Mouse (Mus musculus) embryo, embryonic 9.5 days (tissue): Measurements from ENCODE around the gene Gm572.

Experiments used
- DNase-seq: peaks from one replicate; pipeline ENCODE4 v3.0.0-alpha.2; 2017; ENCODE audit errors: extremely low spot score

Gm572 gene

DNA sequence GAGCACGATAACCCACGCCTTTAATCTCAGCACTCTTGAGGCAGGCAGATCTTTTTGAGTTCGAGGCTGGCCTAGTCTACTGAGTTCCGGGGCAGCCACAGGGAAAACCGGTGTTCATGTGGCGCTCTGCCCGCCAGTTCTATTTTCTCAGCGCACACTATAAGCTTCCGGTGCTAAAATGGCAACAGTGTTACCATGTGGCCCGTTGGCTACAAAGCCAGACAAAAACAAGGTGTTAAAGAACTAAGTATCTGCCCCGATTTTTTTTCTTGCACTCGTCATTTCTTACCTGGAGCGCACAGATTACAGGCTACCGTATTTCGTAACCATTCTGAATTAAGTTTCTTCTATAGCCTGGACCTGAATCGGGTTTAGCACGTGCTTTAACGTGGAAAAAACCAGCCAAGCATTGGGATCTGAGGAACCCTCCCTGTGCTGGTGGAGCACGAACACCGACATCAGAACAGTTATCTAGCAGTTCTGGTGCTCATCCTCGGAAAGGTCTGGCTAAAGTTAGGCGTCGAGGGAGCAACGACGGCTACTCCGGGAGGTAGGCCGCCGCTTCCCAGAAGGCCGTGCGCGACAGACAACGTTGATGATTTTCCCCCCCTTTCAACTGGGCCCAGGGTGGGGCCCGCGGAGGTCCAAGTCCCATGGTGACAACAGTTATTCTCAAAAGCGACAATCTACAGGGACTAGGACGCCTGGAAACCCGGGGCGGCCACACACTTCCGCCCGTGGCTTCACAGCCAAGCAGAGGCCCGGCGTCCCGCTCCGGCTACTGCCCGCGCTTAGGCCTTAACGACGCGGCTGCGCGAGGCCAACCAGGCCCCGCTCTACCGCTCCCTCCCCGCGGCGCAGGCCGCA is 17.1 kb upstream of the Gm572 start:
- no peak for DNase-seq

GRCm38 (mm10) chr4:148626623-148627185 is 16.4 kb upstream of the Gm572 start, which contains the start of gene Tardbp:
Gene Tardbp, minus strand, starts transcription at chr4:148627019.
- peak; percentile 97 for DNase-seq

GRCm38 (mm10) chr4:148627246-148627645 is 15.9 kb upstream of the Gm572 start:
- no peak for DNase-seq

DNA sequence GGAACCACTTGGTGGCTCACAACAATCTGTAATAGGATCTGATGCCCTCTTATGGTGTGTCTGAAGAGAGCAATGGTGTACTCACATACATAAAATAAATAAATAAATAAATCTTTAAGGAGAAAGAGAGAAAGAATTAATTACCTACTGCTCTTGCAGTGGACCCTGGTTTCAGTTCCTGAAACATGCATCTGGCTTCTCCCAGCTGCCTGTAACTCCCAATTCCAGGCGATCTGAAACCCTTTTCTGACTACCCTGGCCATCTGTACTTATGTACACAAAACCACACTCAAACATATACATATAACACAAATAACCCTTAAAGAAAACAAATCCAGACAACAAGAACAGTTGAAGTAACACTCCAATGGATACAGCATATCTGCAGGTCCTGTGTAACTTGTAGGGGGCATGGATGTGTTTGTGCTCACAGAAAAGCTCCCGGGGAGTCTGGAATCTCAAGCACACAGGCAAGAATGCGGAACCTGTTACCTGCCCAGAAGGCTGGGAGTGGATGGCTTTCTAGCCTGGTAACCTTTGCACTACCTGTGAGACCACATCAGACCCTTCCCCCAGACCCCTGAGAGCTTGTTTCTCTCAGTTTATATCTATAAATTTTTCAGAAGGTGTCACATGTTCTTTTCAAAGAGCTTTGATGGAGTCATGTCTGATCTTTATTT is 11.0 kb upstream of the Gm572 start:
- no peak for DNase-seq

- DNase-seq = no peak
Observed at GRCm38 (mm10) chr4:148633395-148634061, 9.6 kb upstream of the Gm572 start.

DNA sequence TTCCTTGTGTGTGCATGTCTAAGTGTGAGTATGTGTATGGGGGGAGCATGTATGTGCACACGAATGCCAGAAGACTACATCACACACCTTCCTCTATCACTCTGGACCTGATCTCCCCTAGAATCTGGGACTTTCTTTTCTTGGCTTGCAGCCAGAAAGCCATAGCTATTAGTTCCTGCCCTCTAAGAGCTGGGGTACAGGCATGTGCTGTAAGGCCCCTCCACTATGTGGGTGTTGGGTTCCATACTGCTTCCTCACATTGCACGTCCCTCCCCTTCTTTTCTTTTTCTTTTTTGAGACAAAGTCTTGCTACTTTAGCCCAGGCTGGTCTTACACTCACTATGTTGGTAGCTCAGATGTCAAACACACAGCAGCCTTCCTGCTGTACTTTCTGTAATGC is 7.8 kb upstream of the Gm572 start:
- no peak for DNase-seq

DNA sequence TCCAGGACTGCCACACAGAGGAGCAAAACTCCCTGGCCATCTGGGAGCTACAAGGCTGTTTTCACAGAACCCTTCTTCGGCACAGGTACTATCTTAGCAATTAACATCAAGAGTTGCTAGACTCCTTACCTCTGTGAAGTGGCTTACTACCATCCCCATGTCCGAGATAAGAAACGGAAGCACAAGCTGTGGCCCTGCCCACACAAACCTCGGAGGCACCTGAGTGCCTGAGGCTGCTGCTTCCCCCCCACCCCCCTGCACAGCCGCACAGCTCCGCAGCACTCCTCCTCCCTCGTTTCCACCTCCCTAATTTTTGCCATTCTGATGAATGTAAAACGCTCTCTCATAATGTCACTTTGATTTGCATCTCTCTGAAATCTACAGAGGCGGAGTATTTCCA is 4.8 kb upstream of the Gm572 start:
- no peak for DNase-seq

GRCm38 (mm10) chr4:148639455-148639854 is 3.7 kb upstream of the Gm572 start:
- DNase-seq = no peak

DNA sequence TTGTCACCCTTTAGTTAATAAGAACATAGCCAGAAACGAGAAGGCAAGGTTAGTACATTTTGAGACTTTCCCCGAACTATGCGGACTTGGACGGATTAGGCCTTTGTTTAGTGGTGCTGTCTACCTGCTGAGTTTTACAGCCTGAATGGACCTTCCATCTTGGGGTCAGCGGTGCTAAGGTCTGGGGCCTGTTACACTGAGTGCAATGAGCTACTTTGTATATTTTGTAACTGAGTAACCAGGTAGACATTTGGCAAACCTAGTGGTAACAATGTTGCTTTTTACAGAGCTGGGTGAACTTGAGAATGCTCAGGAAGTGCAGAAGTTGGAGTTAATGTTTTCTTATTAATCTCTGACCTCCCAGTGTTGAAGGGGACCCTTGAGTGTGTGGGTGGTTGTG is 2.0 kb upstream of the Gm572 start:
- no peak for DNase-seq

GRCm38 (mm10) chr4:148644157-148644511 is 1.0 kb downstream of the Gm572 start:
- DNase-seq = peak; percentile 69

- no peak for DNase-seq
Observed at GRCm38 (mm10) chr4:148644926-148645325, 1.8 kb downstream of the Gm572 start.

GRCm38 (mm10) chr4:148646616-148647015 is 3.5 kb downstream of the Gm572 start:
- DNase-seq = no peak

- DNase-seq = no peak
Observed at GRCm38 (mm10) chr4:148649309-148649708, 6.2 kb downstream of the Gm572 start.

DNA sequence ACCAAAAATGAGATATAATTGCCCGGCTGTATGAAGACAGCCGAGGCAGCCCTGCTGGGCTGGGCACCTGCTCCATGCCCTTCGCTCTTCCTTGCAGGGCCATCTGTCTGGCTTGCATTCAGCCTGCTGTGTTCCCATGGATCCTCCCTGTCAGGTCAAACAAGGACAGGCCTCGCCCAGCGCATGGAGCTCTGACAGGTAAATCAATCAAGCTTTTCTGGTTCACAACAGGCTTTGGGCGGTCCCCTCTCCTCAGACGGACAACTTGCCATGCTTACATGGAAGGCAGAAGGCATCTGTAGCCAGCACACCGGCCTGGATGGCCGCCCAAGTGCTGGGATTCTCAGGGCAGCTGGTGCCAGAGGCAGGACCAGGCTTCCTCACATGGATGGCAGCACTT is 7.9 kb downstream of the Gm572 start:
- DNase-seq = peak; percentile 26

GRCm38 (mm10) chr4:148654701-148655398 is 11.7 kb downstream of the Gm572 start:
- DNase-seq = peak; percentile 38

- DNase-seq = no peak
Observed at GRCm38 (mm10) chr4:148656691-148657258, 13.7 kb downstream of the Gm572 start.

GRCm38 (mm10) chr4:148657776-148658175 is 14.7 kb downstream of the Gm572 start:
- no peak for DNase-seq

GRCm38 (mm10) chr4:148660174-148660573 is 17.1 kb downstream of the Gm572 start:
- DNase-seq = no peak

DNA sequence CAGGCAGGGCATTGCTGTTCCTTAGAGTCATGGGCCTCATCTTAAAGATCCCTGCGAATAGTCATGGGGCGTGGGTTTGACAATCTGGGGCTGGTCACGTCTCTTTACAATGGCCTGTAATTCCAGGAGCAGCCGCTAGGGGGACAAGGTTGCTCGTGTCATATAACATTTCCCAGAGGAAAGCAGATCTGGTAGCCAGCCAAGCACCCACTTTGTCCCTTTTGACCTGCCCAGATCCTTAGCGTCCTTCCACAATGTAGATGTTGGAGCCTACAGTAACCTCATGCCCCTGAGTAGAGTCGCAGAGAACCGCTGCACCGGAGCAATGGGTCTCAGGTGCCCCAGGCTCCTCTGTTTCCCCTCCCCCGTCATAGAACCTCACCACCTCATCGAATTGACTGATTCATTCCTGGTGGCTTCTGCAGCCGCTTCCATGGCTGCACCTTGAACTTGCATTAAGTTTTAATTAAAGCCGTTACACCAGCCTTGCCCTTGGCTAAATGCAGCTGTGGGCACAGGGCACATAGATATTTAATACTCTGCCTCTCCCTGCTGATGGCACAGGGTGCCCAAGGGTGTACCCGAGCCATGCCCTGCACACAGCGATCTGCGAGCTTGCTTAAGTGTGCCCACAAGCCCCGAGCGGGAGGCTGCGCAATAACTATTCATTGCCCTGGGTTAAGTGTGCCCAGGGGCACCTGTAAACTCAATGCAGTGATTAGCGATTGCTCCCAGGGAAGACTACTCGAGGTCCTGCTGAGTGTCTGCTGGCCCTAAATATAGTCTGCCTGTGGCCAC is 19.2 kb downstream of the Gm572 start:
- peak; percentile 71 for DNase-seq

- no peak for DNase-seq
Observed at GRCm38 (mm10) chr4:148663326-148663725, 20.2 kb downstream of the Gm572 start.
